Mouse (Mus musculus) bone marrow, adult 2 months (tissue): ENCODE data around the gene Eif4e3.

ENCODE experiments used
- CTCF ChIP-seq: fragments of 200-500 bp; IDR thresholded peaks from 2 replicates; pipeline ENCODE4 v1.5.1; 2011; ENCODE audit warnings: low read length, control low read depth; ENCODE audit not compliant: control insufficient read depth, insufficient read depth
- POLR2A ChIP-seq: fragments of 200-500 bp; IDR thresholded peaks from 2 replicates; pipeline ENCODE4 v1.6.1; 2011; ENCODE audit warnings: low read depth, mild to moderate bottlenecking, control low read depth, low read length, borderline replicate concordance; ENCODE audit not compliant: control insufficient read depth

DNA sequence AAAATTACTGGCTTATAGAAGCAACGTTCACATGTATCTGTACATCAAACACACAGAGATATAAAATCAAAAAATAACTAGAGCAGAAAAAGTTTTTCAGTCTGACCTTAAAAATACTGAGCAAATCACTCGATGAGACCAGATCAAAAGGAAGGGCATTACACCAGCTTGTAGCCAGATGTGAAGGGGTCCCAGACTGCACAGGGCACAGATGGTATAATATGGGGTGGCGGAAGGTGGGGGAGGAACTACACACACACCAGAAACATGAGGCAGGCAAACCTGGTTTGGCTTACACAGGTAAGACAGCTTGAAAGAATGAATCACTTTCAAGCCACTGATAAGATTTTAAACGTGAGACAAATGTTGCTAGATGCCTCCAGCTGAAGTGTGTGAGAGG, 45.4 kb downstream of the Eif4e3 start:
- TF ChIP-seq POLR2A, result no peak
- TF ChIP-seq CTCF, result no peak
